Mouse (Mus musculus) heart, embryonic 13.5 days (tissue): ENCODE results near the gene Akr1c6. TPM values are rescaled to one million over a fixed set of nuclear protein-coding genes. Genes with fewer than 3 reads are reported as not detected.
"Not testable (repeated sequence)": the region's sequence is repeated elsewhere in the genome, so short reads cannot be mapped to it uniquely, and the experiment has no call there.

ENCODE experiments used
- ATAC-seq: fragments of 200-750 bp; cut with Nextera tagmentation; 2 replicates; pipeline ENCODE4 v1.8.0; 2017; ENCODE audit warnings: moderate TSS enrichment; ENCODE audit not compliant: insufficient number of reproducible peaks, low FRiP score, low TSS enrichment; ENCODE audit errors: extremely low read depth
- H3K27ac ChIP-seq: fragments of 300-500 bp; sonication (generic); replicated peaks from 2 replicates; pipeline ENCODE4 v1.5.1; 2015; ENCODE audit warnings: moderate library complexity, mild to moderate bottlenecking, inconsistent platforms
- H3K27me3 ChIP-seq: fragments of 300-500 bp; sonication (generic); replicated peaks from 2 replicates; pipeline ENCODE4 v1.6.1; 2015; ENCODE audit warnings: mild to moderate bottlenecking, inconsistent platforms
- H3K36me3 ChIP-seq: fragments of 300-500 bp; sonication (generic); 2 replicates; pipeline ENCODE4 v1.6.1; 2015; ENCODE audit warnings: mild to moderate bottlenecking, inconsistent platforms
- H3K4me1 ChIP-seq: fragments of 300-500 bp; sonication (generic); 2 replicates; pipeline ENCODE4 v1.6.1; 2015; ENCODE audit warnings: inconsistent platforms
- H3K4me2 ChIP-seq: fragments of 300-500 bp; sonication (generic); 2 replicates; pipeline ENCODE4 v1.6.1; 2015; ENCODE audit warnings: inconsistent platforms, mild to moderate bottlenecking, moderate library complexity
- H3K4me3 ChIP-seq: fragments of 300-500 bp; sonication (generic); 2 replicates; pipeline ENCODE4 v1.5.1; 2015; ENCODE audit warnings: moderate library complexity, mild to moderate bottlenecking, inconsistent platforms
- H3K9ac ChIP-seq: fragments of 300-500 bp; sonication (generic); 2 replicates; pipeline ENCODE4 v1.6.1; 2015; ENCODE audit warnings: inconsistent platforms, mild to moderate bottlenecking, moderate library complexity
- H3K9me3 ChIP-seq: fragments of 300-500 bp; sonication (generic); 2 replicates; pipeline ENCODE4 v1.6.1; 2016; ENCODE audit warnings: inconsistent platforms
- WGBS: fragments of 180-500 bp; shearing (Covaris S2); methylation state at CpG from one replicate; pipeline ENCODE4 v1.1.7; 2015; ENCODE audit warnings: mixed read lengths; 5-methylcytosine and 5-hydroxymethylcytosine counted together
- polyA plus RNA-seq: library from polyadenylated mRNA; unstranded; fragments of >200 nt; fragmentation: Nextera tagmentation; extraction: Ambion mirVana; gene quantifications from 2 replicates; pipeline ENCODE4 v1.2.1, GENCODE M21; 2015

The Akr1c6 gene
- polyA plus RNA-seq: not detected in 2 replicates

- no peak within 1 kb of the TSS for H3K4me3 ChIP-seq
- H3K27ac ChIP-seq: no peak within 1 kb of the TSS
- no peaks in the 10 kb centered on the region for H3K27me3 ChIP-seq
- H3K4me2 ChIP-seq: no peak within 1 kb of the TSS
- no peaks in the 10 kb centered on the region for H3K36me3 ChIP-seq
- no peaks in the 10 kb centered on the region for H3K4me1 ChIP-seq
- ATAC-seq: no peak
- no peak within 1 kb of the TSS for H3K9ac ChIP-seq
- H3K9me3 ChIP-seq: no peaks in the 10 kb centered on the region
Observed at GRCm38 (mm10) chr13:4434006-4434405, at the start of gene Akr1c6. Akr1c6 (plus strand) TSS chr13:4434306.

GRCm38 (mm10) chr13:4384918-4385317 is 49.2 kb upstream of the Akr1c6 start:
- Histone ChIP-seq H3K4me2 (no peak overlapping the region), H3K27me3 (no peaks in the 10 kb centered on the region), H3K4me1 (no peaks in the 10 kb centered on the region), H3K9me3 (no peaks in the 10 kb centered on the region), H3K36me3 (no peaks in the 10 kb centered on the region), H3K27ac (no peak overlapping the region), H3K4me3 (no peak overlapping the region), H3K9ac (no peak overlapping the region)
- no peak for ATAC-seq
- 51% methylated on average over 1 of the region's 1 CpGs for WGBS

- ATAC-seq: no peak
- H3K27me3 ChIP-seq: no peaks in the 10 kb centered on the region
- H3K4me1 ChIP-seq: no peaks in the 10 kb centered on the region
- no peaks in the 10 kb centered on the region for H3K9me3 ChIP-seq
- H3K27ac ChIP-seq: no peak overlapping the region
- no peak overlapping the region for H3K4me3 ChIP-seq
- no peaks in the 10 kb centered on the region for H3K36me3 ChIP-seq
- H3K4me2 ChIP-seq: no peak overlapping the region
- H3K9ac ChIP-seq: no peak overlapping the region
Observed at GRCm38 (mm10) chr13:4385541-4385940, 48.6 kb upstream of the Akr1c6 start.

- H3K4me1 ChIP-seq: no peaks in the 10 kb centered on the region
- no peaks in the 10 kb centered on the region for H3K36me3 ChIP-seq
- 77% methylated on average over 2 of the region's 2 CpGs for WGBS
- no peaks in the 10 kb centered on the region for H3K27me3 ChIP-seq
- no peaks in the 10 kb centered on the region for H3K9me3 ChIP-seq
- H3K4me2 ChIP-seq: no peak overlapping the region
- H3K9ac ChIP-seq: no peak overlapping the region
- no peak overlapping the region for H3K27ac ChIP-seq
- H3K4me3 ChIP-seq: no peak overlapping the region
- ATAC-seq: no peak
Observed at GRCm38 (mm10) chr13:4388762-4389446, 45.2 kb upstream of the Akr1c6 start.

GRCm38 (mm10) chr13:4400360-4400759 is 33.7 kb upstream of the Akr1c6 start:
- not testable (repeated sequence) for H3K9me3 ChIP-seq, H3K27me3 ChIP-seq, H3K36me3 ChIP-seq, H3K4me2 ChIP-seq, H3K4me3 ChIP-seq, ATAC-seq, H3K27ac ChIP-seq, H3K4me1 ChIP-seq, H3K9ac ChIP-seq
- WGBS: 53% methylated on average over 1 of the region's 1 CpGs

GRCm38 (mm10) chr13:4400831-4401230 is 33.3 kb upstream of the Akr1c6 start:
- Histone ChIP-seq H3K9ac (no peak overlapping the region), H3K36me3 (no peaks in the 10 kb centered on the region)

GRCm38 (mm10) chr13:4402221-4402620 is 31.9 kb upstream of the Akr1c6 start:
- H3K27me3 ChIP-seq: no peaks in the 10 kb centered on the region
- H3K9ac ChIP-seq: no peak overlapping the region
- no peak overlapping the region for H3K4me3 ChIP-seq
- H3K36me3 ChIP-seq: no peaks in the 10 kb centered on the region
- ATAC-seq: no peak
- H3K9me3 ChIP-seq: peaks cover 9% of the 10 kb centered on the region; the same call in 1 of the 2 replicates
- H3K4me2 ChIP-seq: no peak overlapping the region
- H3K4me1 ChIP-seq: no peaks in the 10 kb centered on the region
- no peak overlapping the region for H3K27ac ChIP-seq

More at GRCm38 (mm10) chr13:4400831-4401230, 33.3 kb upstream of the Akr1c6 start:
- Histone ChIP-seq H3K4me1 (no peaks in the 10 kb centered on the region), H3K4me3 (no peak overlapping the region), H3K27ac (no peak overlapping the region), H3K9me3 (peaks cover 9% of the 10 kb centered on the region; the same call in 1 of the 2 replicates), H3K27me3 (no peaks in the 10 kb centered on the region), H3K4me2 (no peak overlapping the region)
- 68% methylated on average over 2 of the region's 2 CpGs for WGBS
- ATAC-seq: no peak

- H3K4me2 ChIP-seq: no peak overlapping the region
- H3K36me3 ChIP-seq: no peaks in the 10 kb centered on the region
- H3K27ac ChIP-seq: no peak overlapping the region
- no peaks in the 10 kb centered on the region for H3K27me3 ChIP-seq
- no peak overlapping the region for H3K9ac ChIP-seq
- no peaks in the 10 kb centered on the region for H3K4me1 ChIP-seq
- H3K4me3 ChIP-seq: no peak overlapping the region
- peaks cover 9% of the 10 kb centered on the region; the same call in 1 of the 2 replicates for H3K9me3 ChIP-seq
- no peak for ATAC-seq
Observed at GRCm38 (mm10) chr13:4404726-4405125, 29.4 kb upstream of the Akr1c6 start.

GRCm38 (mm10) chr13:4406771-4407170 is 27.3 kb upstream of the Akr1c6 start:
- Histone ChIP-seq H3K27ac (no peak overlapping the region), H3K4me1 (no peaks in the 10 kb centered on the region), H3K4me2 (no peak overlapping the region), H3K4me3 (no peak overlapping the region), H3K9me3 (peaks cover 2% of the 10 kb centered on the region; the same call in 1 of the 2 replicates), H3K9ac (no peak overlapping the region), H3K36me3 (no peaks in the 10 kb centered on the region), H3K27me3 (no peaks in the 10 kb centered on the region)
- no peak for ATAC-seq
- 76% methylated on average over 1 of the region's 1 CpGs for WGBS

GRCm38 (mm10) chr13:4428558-4428957 is 5.5 kb upstream of the Akr1c6 start:
- H3K27ac ChIP-seq: no peak overlapping the region
- H3K27me3 ChIP-seq: no peaks in the 10 kb centered on the region
- H3K36me3 ChIP-seq: no peaks in the 10 kb centered on the region
- WGBS: 78% methylated on average over 2 of the region's 2 CpGs
- no peaks in the 10 kb centered on the region for H3K9me3 ChIP-seq
- no peak overlapping the region for H3K4me2 ChIP-seq
- H3K4me1 ChIP-seq: no peaks in the 10 kb centered on the region
- no peak for ATAC-seq
- H3K9ac ChIP-seq: no peak overlapping the region
- no peak overlapping the region for H3K4me3 ChIP-seq

- Histone ChIP-seq H3K4me1 (no peaks in the 10 kb centered on the region), H3K36me3 (no peaks in the 10 kb centered on the region)
- 59% methylated on average over 2 of the region's 2 CpGs for WGBS
Observed at GRCm38 (mm10) chr13:4429034-4429433, 5.1 kb upstream of the Akr1c6 start.

GRCm38 (mm10) chr13:4431129-4431528 is 3.0 kb upstream of the Akr1c6 start:
- Histone ChIP-seq H3K36me3 (no peaks in the 10 kb centered on the region), H3K9ac (no peak overlapping the region), H3K27ac (no peak overlapping the region), H3K4me2 (no peak overlapping the region), H3K27me3 (no peaks in the 10 kb centered on the region), H3K9me3 (no peaks in the 10 kb centered on the region), H3K4me1 (no peaks in the 10 kb centered on the region), H3K4me3 (no peak overlapping the region)
- ATAC-seq: no peak
- 57% methylated on average over 1 of the region's 1 CpGs for WGBS

More at GRCm38 (mm10) chr13:4429034-4429433, 5.1 kb upstream of the Akr1c6 start:
- no peak overlapping the region for H3K4me3 ChIP-seq
- H3K4me2 ChIP-seq: no peak overlapping the region
- no peak overlapping the region for H3K27ac ChIP-seq
- ATAC-seq: no peak
- H3K27me3 ChIP-seq: no peaks in the 10 kb centered on the region
- no peak overlapping the region for H3K9ac ChIP-seq
- no peaks in the 10 kb centered on the region for H3K9me3 ChIP-seq
